Mouse (Mus musculus) bone marrow, adult 2 months (tissue): ENCODE data around the gene Klhl6.

ENCODE experiments used
- CTCF ChIP-seq: fragments of 200-500 bp; IDR thresholded peaks from 2 replicates; pipeline ENCODE4 v1.5.1; 2011; ENCODE audit warnings: low read length, control low read depth; ENCODE audit not compliant: control insufficient read depth, insufficient read depth
- POLR2A ChIP-seq: fragments of 200-500 bp; IDR thresholded peaks from 2 replicates; pipeline ENCODE4 v1.6.1; 2011; ENCODE audit warnings: low read depth, mild to moderate bottlenecking, control low read depth, low read length, borderline replicate concordance; ENCODE audit not compliant: control insufficient read depth

DNA sequence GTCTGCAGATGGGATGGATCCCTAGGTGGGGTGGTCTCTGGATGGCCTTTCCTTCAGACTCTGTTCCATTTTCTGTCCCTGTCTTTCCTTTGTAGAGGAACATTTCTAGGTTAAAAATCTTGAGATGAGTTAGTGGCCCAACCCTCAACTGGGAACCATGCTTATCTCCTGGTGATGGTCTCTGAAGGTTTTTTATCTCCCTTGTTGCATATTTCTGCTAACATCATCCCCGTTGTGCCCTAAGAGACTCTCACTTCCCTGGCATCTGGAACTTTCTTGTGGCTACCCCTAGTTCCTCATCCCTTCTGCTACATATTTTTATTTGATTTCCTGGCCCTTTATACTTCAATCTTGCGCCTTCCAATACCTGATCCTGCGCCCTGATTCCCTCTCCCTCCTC is 10.4 kb upstream of the Klhl6 start:
- no peak for TF ChIP-seq CTCF
- no peak for TF ChIP-seq POLR2A
